Mouse (Mus musculus) olfactory bulb, adult 2 months (tissue): ENCODE data around the gene Mrs2.

Experiments used
- CTCF ChIP-seq: fragments of 200-500 bp; IDR thresholded peaks from 2 replicates; pipeline ENCODE4 v1.5.1; 2012; ENCODE audit warnings: low read depth, mild to moderate bottlenecking, low read length, moderate library complexity; ENCODE audit not compliant: insufficient read depth
- POLR2A ChIP-seq: fragments of 200-500 bp; IDR thresholded peaks from 2 replicates; pipeline ENCODE4 v1.6.1; 2012; ENCODE audit warnings: mild to moderate bottlenecking, low read depth, low read length, moderate library complexity; ENCODE audit not compliant: insufficient read depth

- TF ChIP-seq CTCF (no peak), POLR2A (no peak)
Measured at GRCm38 (mm10) chr13:25067183-25067582, 47.0 kb upstream of the Mrs2 start.
